Mouse (Mus musculus) brain, embryonic 14.5 days (tissue): ENCODE data around the gene B4galnt1.

Experiments used
- CTCF ChIP-seq: fragments of 200-500 bp; IDR thresholded peaks from 2 replicates; pipeline ENCODE4 v1.5.1; 2012; ENCODE audit warnings: inconsistent platforms, mild to moderate bottlenecking, moderate library complexity, borderline replicate concordance; ENCODE audit not compliant: insufficient read depth, insufficient read length; ENCODE audit errors: extremely low read depth
- POLR2A ChIP-seq: fragments of 200-500 bp; IDR thresholded peaks from 2 replicates; pipeline ENCODE4 v1.6.1; 2012; ENCODE audit warnings: mild to moderate bottlenecking, inconsistent platforms, borderline replicate concordance; ENCODE audit not compliant: poor library complexity, insufficient read depth, insufficient read length, severe bottlenecking; ENCODE audit errors: extremely low read depth

DNA sequence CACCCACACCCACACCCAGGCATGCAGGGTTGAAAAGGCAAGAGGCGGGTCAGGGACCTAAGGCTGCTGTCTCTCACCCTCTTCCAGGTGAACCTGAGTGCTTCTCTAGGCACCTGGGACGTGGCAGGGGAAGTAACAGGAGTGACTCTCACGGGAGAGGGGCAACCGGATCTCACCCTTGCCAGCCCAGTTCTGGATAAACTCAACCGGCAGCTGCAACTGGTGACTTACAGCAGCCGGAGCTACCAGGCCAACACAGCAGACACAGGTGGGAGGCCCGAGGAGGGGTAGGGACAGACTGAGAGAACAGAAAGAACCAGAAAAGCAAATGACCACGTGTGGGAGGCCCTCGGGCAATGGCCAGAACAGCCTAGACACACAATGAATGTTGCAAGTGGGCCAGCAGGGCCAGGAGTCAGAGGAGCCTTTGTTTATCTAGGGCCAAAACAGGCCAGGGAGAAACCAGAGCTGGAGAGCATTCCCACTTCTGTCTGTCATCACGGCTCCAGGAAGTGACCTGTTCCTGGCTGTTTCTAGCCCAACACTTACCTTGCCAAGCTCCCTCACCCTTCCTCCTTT lies 2.7 kb downstream of the B4galnt1 start:
- TF ChIP-seq POLR2A (no peak), CTCF (no peak)
